Mouse (Mus musculus) lung, postnatal 0 days (tissue): ENCODE results near the gene Hoxa9.

Experiments
- CTCF ChIP-seq: IDR thresholded peaks from 2 replicates; pipeline ENCODE4 v1.5.1; 2016; ENCODE audit warnings: antibody characterized with exemption, mild to moderate bottlenecking
- EP300 ChIP-seq: IDR thresholded peaks from 2 replicates; pipeline ENCODE4 v1.6.1; 2016; ENCODE audit warnings: antibody characterized with exemption, mild to moderate bottlenecking, control low read depth

DNA sequence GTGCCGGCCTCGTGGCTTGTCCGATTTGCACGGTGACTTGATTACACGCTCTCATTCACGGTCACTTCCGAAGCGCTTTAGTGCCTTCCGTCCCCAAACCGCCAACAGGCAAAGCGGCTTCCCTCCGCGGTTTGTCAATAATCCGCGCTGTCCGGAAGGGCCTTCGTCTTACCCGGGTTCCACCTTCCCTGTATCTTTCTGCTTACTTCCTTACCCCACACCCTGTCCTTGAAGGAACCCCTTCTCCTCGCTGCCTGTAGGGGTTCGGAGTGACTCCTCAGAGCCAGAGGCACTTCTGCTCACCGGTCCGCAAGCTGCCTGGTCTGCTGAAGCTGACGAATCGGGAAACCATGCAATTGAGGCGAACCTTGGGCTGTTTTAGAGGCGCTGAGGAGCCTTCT lies 15.5 kb upstream of the Hoxa9 start:
- TF ChIP-seq CTCF (no peak), EP300 (no peak)
